Mouse (Mus musculus) ZHBTc4 (cell line): ENCODE results near the gene Ppp6c.
"Not testable (repeated sequence)": the region's sequence is repeated elsewhere in the genome, so short reads cannot be mapped to it uniquely, and the experiment has no call there.

Experiments used
- DNase-seq: peaks from one replicate; pipeline ENCODE4 v3.0.0-alpha.2; 2011; ENCODE audit warnings: low read depth, low spot score

Gene Ppp6c

GRCm38 (mm10) chr2:39226019-39226640 lies at the start of gene Ppp6c:
Gene Ppp6c (minus strand): TSS chr2:39226451.
- peak; percentile 97 for DNase-seq

GRCm38 (mm10) chr2:39268357-39268756 lies 42.1 kb upstream of the Ppp6c start:
- DNase-seq = peak; percentile 42

- DNase-seq = not testable (repeated sequence)
These were observed 26.0 kb upstream of the Ppp6c start for GRCm38 (mm10) chr2:39252275-39252674.

GRCm38 (mm10) chr2:39246862-39247261 lies 20.6 kb upstream of the Ppp6c start:
- DNase-seq = peak; percentile 51

GRCm38 (mm10) chr2:39226731-39227130 lies 480 bp upstream of the Ppp6c start:
- DNase-seq = no peak

GRCm38 (mm10) chr2:39225331-39226018 lies 776 bp downstream of the Ppp6c start:
- peak; percentile 56 for DNase-seq

GRCm38 (mm10) chr2:39224621-39225020 lies 1.6 kb downstream of the Ppp6c start:
- no peak for DNase-seq

- no peak for DNase-seq
These were observed 6.2 kb downstream of the Ppp6c start for GRCm38 (mm10) chr2:39220010-39220409.

GRCm38 (mm10) chr2:39219034-39219433 lies 7.2 kb downstream of the Ppp6c start:
- no peak for DNase-seq

GRCm38 (mm10) chr2:39217150-39217549 lies 9.1 kb downstream of the Ppp6c start:
- DNase-seq = no peak

GRCm38 (mm10) chr2:39210738-39211137 lies 15.5 kb downstream of the Ppp6c start:
- no peak for DNase-seq

- DNase-seq = no peak
These were observed 22.9 kb downstream of the Ppp6c start for GRCm38 (mm10) chr2:39203359-39203758.

GRCm38 (mm10) chr2:39194809-39195208 lies 31.4 kb downstream of the Ppp6c start:
- no peak for DNase-seq

GRCm38 (mm10) chr2:39190561-39191056 lies 35.6 kb downstream of the Ppp6c start, which contains the start of gene Scai:
Gene Scai (minus strand): TSS chr2:39190734.
- DNase-seq = peak; percentile 100

GRCm38 (mm10) chr2:39189961-39190560 lies 36.2 kb downstream of the Ppp6c start:
- DNase-seq = no peak

- peak; percentile 23 for DNase-seq
These were observed 40.3 kb downstream of the Ppp6c start for GRCm38 (mm10) chr2:39185942-39186341.

- DNase-seq = no peak
These were observed 42.7 kb downstream of the Ppp6c start for GRCm38 (mm10) chr2:39183587-39183986.

- no peak for DNase-seq
These were observed 65.3 kb downstream of the Ppp6c start for GRCm38 (mm10) chr2:39160996-39161395.

GRCm38 (mm10) chr2:39157916-39158315 lies 68.3 kb downstream of the Ppp6c start:
- DNase-seq = no peak

GRCm38 (mm10) chr2:39156821-39157220 lies 69.4 kb downstream of the Ppp6c start:
- DNase-seq = no peak

GRCm38 (mm10) chr2:39150943-39151342 lies 75.3 kb downstream of the Ppp6c start:
- DNase-seq = no peak

GRCm38 (mm10) chr2:39148075-39148474 lies 78.2 kb downstream of the Ppp6c start:
- no peak for DNase-seq

- no peak for DNase-seq
These were observed 79.8 kb downstream of the Ppp6c start for GRCm38 (mm10) chr2:39146469-39146868.
